Mouse (Mus musculus) forebrain, postnatal 0 days (tissue): ENCODE data around the gene Olfr1448. TPM values are rescaled to one million over a fixed set of nuclear protein-coding genes. Genes with fewer than 3 reads are reported as not detected.
"Not testable (repeated sequence)": the region's sequence is repeated elsewhere in the genome, so short reads cannot be mapped to it uniquely, and the experiment has no call there.

Experiments
- ATAC-seq: fragments of 200-750 bp; cut with Nextera tagmentation; 2 replicates; pipeline ENCODE4 v1.8.0; 2017; ENCODE audit warnings: mild to moderate bottlenecking, moderate library complexity
- DNase-seq: peaks from one replicate; pipeline ENCODE4 v3.0.0-alpha.2; 2015
- H3K27ac ChIP-seq: fragments of 300-500 bp; sonication (generic); 2 replicates; pipeline ENCODE4 v1.5.1; 2014; ENCODE audit warnings: low read depth, mild to moderate bottlenecking, antibody characterized with exemption, low read length, moderate library complexity, mixed read lengths
- H3K27me3 ChIP-seq: fragments of 300-500 bp; sonication (generic); 2 replicates; pipeline ENCODE4 v1.6.1; 2014; ENCODE audit warnings: mild to moderate bottlenecking, low read length, mixed read lengths; ENCODE audit not compliant: insufficient read depth
- H3K36me3 ChIP-seq: fragments of 300-500 bp; sonication (generic); 2 replicates; pipeline ENCODE4 v1.6.1; 2014; ENCODE audit warnings: mild to moderate bottlenecking, moderate library complexity; ENCODE audit not compliant: insufficient read depth
- H3K4me1 ChIP-seq: fragments of 300-500 bp; sonication (generic); 2 replicates; pipeline ENCODE4 v1.6.1; 2014; ENCODE audit warnings: antibody characterized with exemption; ENCODE audit not compliant: insufficient read depth
- H3K4me2 ChIP-seq: fragments of 300-500 bp; sonication (generic); 2 replicates; pipeline ENCODE4 v1.6.1; 2014; ENCODE audit warnings: low read depth, mild to moderate bottlenecking, moderate library complexity
- H3K4me3 ChIP-seq: fragments of 300-500 bp; sonication (generic); 2 replicates; pipeline ENCODE4 v1.5.1; 2014; ENCODE audit warnings: low read depth, low read length, mixed read lengths
- H3K9ac ChIP-seq: fragments of 300-500 bp; sonication (generic); 2 replicates; pipeline ENCODE4 v1.6.1; 2014; ENCODE audit warnings: mild to moderate bottlenecking
- H3K9me3 ChIP-seq: fragments of 300-500 bp; sonication (generic); 2 replicates; pipeline ENCODE4 v1.6.1; 2016; ENCODE audit warnings: low read length
- CTCF ChIP-seq: sonication (generic); IDR thresholded peaks from 2 replicates; pipeline ENCODE4 v1.5.1; 2016; ENCODE audit warnings: antibody characterized with exemption, control low read depth, low read depth
- WGBS: fragments of 180-500 bp; shearing (Covaris S2); extraction: QIAGEN DNeasy Blood & Tissue Kit; methylation state at CpG from one replicate; pipeline ENCODE4 v1.1.7; 2014; 5-methylcytosine and 5-hydroxymethylcytosine counted together
- polyA plus RNA-seq: library from polyadenylated mRNA; unstranded; fragments of >200 nt; fragmentation: Nextera tagmentation; extraction: Ambion mirVana; gene quantifications from 2 replicates; pipeline ENCODE4 v1.2.1, GENCODE M21; 2015
- total RNA-seq: library from RNA; depleted of rRNA; stranded (reverse); fragments of >200 nt; gene quantifications from 2 replicates; pipeline ENCODE4 v1.2.3, GENCODE M21; 2014; rRNA removed

Olfr1448 gene
- total RNA-seq (not detected in 2 replicates), polyA plus RNA-seq (not detected in 2 replicates)

DNA sequence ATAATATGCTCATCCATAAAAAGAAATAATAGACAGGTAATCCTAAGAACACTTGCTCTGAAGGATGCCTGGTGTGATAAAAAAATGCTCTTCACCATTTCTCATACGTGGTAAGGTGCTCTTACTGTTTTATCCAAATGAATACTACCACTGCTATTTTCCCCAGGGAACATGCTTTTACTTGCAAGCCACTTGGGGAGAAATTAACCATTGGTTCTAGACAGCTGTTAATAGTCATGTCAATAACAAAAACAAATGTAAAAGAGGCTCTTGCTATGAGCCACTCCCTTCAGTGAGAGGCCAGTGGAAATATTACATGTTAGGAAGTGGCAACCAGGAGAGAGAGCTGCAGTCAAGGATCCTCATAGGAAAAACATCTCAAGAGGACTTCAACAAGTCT is at the start of gene Olfr1448:
TSS of gene Olfr1448 (minus strand) at position 101 of the 400 bp plus-strand sequence.
- Histone ChIP-seq H3K9ac (no peak within 1 kb of the TSS), H3K27me3 (no peaks in the 10 kb centered on the region), H3K4me2 (no peak within 1 kb of the TSS), H3K4me1 (no peaks in the 10 kb centered on the region), H3K27ac (no peak within 1 kb of the TSS), H3K4me3 (no peak within 1 kb of the TSS), H3K36me3 (no peaks in the 10 kb centered on the region), H3K9me3 (no peaks in the 10 kb centered on the region)
- ATAC-seq (no peak), DNase-seq (no peak)
- WGBS: 70% methylated on average over 1 of the region's 1 CpGs
- no peak for TF ChIP-seq CTCF

DNA sequence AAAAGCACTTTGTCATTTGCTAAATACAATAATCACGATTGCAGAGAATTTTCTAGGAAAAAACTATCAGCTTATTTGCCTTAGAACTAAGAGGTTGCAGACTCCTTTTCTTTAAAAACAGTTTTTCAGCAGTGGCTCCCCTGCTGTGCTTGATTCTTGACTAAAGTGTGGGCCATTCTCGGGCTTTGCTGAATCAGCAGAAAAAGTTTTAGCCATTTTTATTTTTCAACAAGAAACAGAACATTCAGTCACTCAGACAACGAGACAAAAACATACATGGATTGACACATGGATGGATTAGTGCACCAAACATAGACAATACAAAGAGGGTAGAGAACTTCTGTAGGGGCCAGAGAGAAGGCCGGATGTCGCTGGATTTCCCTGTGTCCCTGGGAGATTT is 45.9 kb upstream of the Olfr1448 start:
- H3K4me1 ChIP-seq, H3K27ac ChIP-seq, H3K4me2 ChIP-seq, H3K9me3 ChIP-seq, H3K36me3 ChIP-seq, H3K4me3 ChIP-seq, DNase-seq, H3K27me3 ChIP-seq, H3K9ac ChIP-seq, ATAC-seq: not testable (repeated sequence)
- WGBS: 85% methylated on average over 5 of the region's 5 CpGs

DNA sequence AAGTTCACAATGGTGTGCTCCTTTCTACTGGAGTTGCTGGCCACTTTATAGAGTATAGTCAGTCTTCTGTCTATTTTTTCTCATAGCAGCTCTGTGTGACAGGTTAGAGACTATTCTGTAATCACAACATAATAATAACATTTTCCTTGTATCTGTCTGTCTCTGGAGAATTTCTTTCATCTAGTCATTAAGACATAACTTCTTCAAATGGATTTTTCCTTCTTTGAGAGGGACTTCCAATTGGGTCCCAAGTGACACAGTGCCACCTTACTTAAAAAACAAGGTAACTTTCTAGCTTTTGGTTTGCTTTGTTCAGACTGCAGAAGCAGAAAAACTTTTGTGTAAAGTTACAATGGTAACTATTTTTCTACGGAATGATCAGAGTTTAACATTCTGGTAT is 25.7 kb upstream of the Olfr1448 start, which contains the start of gene Olfr1450:
TSS of gene Olfr1450 (plus strand) at position 301 of the 400 bp plus-strand sequence.
- peaks cover 5% of the 10 kb centered on the region; the same call in 1 of the 2 replicates for H3K9me3 ChIP-seq
- H3K4me3 ChIP-seq: no peak within 1 kb of the TSS
- H3K9ac ChIP-seq: no peak within 1 kb of the TSS
- no peak within 1 kb of the TSS for H3K27ac ChIP-seq
- no peak for ATAC-seq
- no peaks in the 10 kb centered on the region for H3K27me3 ChIP-seq
- no peak within 1 kb of the TSS for H3K4me2 ChIP-seq
- no peak for TF ChIP-seq CTCF
- H3K36me3 ChIP-seq: no peaks in the 10 kb centered on the region
- DNase-seq: no peak
- whole genome bisulfite sequencing: 97% methylated on average over 1 of the region's 1 CpGs
- no peaks in the 10 kb centered on the region for H3K4me1 ChIP-seq

DNA sequence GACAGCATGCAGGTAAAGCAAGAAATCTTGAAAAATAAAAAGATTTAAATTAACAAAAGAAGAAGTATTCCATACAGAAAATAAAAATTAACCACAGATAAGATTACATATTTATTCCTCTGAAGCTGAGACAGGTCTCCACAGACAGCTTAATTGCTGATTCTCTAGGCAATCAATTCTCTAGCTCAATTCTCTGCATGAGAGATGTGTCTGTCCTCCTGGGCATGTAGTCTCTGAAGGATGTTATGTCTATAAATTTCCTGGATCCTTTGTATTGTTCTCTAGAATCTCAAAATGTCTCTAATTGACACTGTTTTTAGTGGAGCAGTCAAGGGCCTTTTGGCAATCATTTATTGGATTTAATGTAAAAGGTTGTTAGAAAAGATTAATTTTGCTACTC is 6.3 kb upstream of the Olfr1448 start, which contains the start of gene Olfr1449:
TSS of gene Olfr1449 (plus strand) at position 301 of the 400 bp plus-strand sequence.
- H3K4me1 ChIP-seq: no peaks in the 10 kb centered on the region
- H3K27me3 ChIP-seq: no peaks in the 10 kb centered on the region
- no peak within 1 kb of the TSS for H3K4me3 ChIP-seq
- H3K4me2 ChIP-seq: no peak within 1 kb of the TSS
- H3K9me3 ChIP-seq: no peaks in the 10 kb centered on the region
- no peak for TF ChIP-seq CTCF
- H3K9ac ChIP-seq: no peak within 1 kb of the TSS
- H3K36me3 ChIP-seq: no peaks in the 10 kb centered on the region
- H3K27ac ChIP-seq: no peak within 1 kb of the TSS
- DNase-seq: no peak
- ATAC-seq: no peak

DNA sequence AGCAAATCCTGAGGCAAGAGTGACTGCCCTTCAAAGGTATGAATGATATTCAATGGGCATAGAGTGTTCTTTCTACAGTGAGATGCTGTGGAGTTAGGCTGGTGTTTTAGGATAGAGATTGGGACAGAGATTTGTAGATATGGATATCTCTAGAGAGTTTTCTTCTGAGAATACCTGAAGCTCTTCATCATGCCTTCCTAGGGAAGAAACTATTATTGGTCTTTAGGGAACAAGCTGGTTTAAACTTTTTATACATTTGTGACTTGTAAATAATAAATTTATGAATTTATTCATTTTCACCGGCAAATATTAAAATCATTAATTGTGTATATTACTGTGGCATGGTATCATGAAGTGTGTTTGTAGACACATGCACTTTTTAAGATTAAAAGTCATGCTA is 20.6 kb downstream of the Olfr1448 start, which contains the start of gene Olfr1447:
TSS of gene Olfr1447 (minus strand) at position 101 of the 400 bp plus-strand sequence.
- no peak for DNase-seq
- Histone ChIP-seq H3K27ac (no peak within 1 kb of the TSS), H3K4me1 (no peaks in the 10 kb centered on the region), H3K27me3 (no peaks in the 10 kb centered on the region), H3K4me2 (no peak within 1 kb of the TSS), H3K4me3 (no peak within 1 kb of the TSS), H3K36me3 (no peaks in the 10 kb centered on the region), H3K9ac (no peak within 1 kb of the TSS), H3K9me3 (no peaks in the 10 kb centered on the region)
- ATAC-seq: no peak
- no peak for TF ChIP-seq CTCF
- WGBS: 95% methylated on average over 1 of the region's 1 CpGs

DNA sequence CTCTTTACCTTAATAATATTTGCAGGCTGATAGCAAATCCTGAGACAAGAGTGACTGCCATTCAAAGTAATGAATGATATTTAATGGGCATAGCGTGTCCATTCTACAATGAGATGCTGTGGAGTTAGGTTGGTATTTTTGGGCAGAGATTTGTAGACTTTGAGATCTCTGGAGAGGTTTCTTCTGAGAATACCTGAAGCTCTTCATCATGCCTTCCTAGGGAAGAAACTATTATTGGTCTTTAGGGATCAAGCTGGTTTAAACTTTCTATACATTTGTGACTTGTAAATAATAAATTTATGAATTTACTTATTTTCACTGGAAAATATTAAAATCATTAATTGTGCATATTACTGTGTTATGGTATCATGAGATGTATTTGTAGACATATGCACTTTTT is 30.8 kb downstream of the Olfr1448 start, which contains the start of gene Olfr1446:
TSS of gene Olfr1446 (minus strand) at position 101 of the 400 bp plus-strand sequence.
- Histone ChIP-seq H3K36me3 (no peaks in the 10 kb centered on the region), H3K9me3 (no peaks in the 10 kb centered on the region), H3K9ac (no peak within 1 kb of the TSS), H3K4me1 (no peaks in the 10 kb centered on the region), H3K27ac (no peak within 1 kb of the TSS), H3K4me3 (no peak within 1 kb of the TSS), H3K4me2 (no peak within 1 kb of the TSS), H3K27me3 (no peaks in the 10 kb centered on the region)
- ATAC-seq (no peak), DNase-seq (no peak)
- WGBS: 85% methylated on average over 1 of the region's 1 CpGs
- no peak for TF ChIP-seq CTCF

DNA sequence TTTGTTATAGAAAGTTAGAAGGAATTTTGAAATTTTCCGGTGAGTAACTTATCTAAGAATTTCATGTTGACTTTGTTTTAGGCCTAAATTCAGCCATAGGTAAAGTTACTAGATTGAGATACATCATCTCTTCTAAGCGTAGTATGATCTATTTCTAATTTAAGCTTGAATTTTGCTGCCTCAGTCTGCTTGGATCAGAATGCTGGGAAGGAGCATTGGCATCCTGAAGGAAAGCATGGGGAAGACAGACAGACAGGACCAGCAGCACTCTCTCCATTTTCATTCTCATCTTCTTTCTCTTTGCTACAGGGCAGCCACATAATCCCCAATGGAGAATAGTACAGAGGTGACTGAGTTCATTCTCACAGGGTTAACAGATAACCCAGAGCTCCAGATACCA is 40.7 kb downstream of the Olfr1448 start, which contains the start of gene Olfr1445:
TSS of gene Olfr1445 (plus strand) at position 301 of the 400 bp plus-strand sequence.
- no peak within 1 kb of the TSS for H3K4me2 ChIP-seq
- H3K4me1 ChIP-seq: no peaks in the 10 kb centered on the region
- 90% methylated on average over 2 of the region's 2 CpGs for WGBS
- ATAC-seq (no peak), DNase-seq (no peak)
- H3K27ac ChIP-seq: no peak within 1 kb of the TSS
- no peak for TF ChIP-seq CTCF
- no peaks in the 10 kb centered on the region for H3K27me3 ChIP-seq
- H3K4me3 ChIP-seq: no peak within 1 kb of the TSS
- H3K9ac ChIP-seq: no peak within 1 kb of the TSS
- H3K9me3 ChIP-seq: no peaks in the 10 kb centered on the region
- H3K36me3 ChIP-seq: no peaks in the 10 kb centered on the region

Other genes with a start within 250 kb of the Olfr1448 start
- gene Olfr1443, start 246.3 kb downstream of the Olfr1448 start, total RNA-seq: not detected in 2 replicates
- not detected in 2 replicates for gene Olfr1443, start 246.3 kb downstream of the Olfr1448 start, polyA plus RNA-seq
- not detected in 2 replicates for gene Keg1, start 228.6 kb downstream of the Olfr1448 start, total RNA-seq
- gene Keg1, start 228.6 kb downstream of the Olfr1448 start, polyA plus RNA-seq: not detected in 2 replicates
- gene Cntf, start 158.8 kb downstream of the Olfr1448 start, total RNA-seq: 1.3 TPM in 2 replicates
- gene Cntf, start 158.8 kb downstream of the Olfr1448 start, polyA plus RNA-seq: 0.96 and 1.1 TPM in 2 replicates
- gene Zfp91, start 128.3 kb downstream of the Olfr1448 start, total RNA-seq: 52.9 and 61.1 TPM in 2 replicates
- 10.0 and 11.6 TPM in 2 replicates for gene Zfp91, start 128.3 kb downstream of the Olfr1448 start, polyA plus RNA-seq
- 1.8 and 2.2 TPM in 2 replicates for gene Lpxn, start 128.2 kb downstream of the Olfr1448 start, total RNA-seq
- gene Lpxn, start 128.2 kb downstream of the Olfr1448 start, polyA plus RNA-seq: 0.59 and 1.3 TPM in 2 replicates
- not detected in 2 replicates for gene Gm5244, start 77.7 kb downstream of the Olfr1448 start, total RNA-seq
- gene Gm5244, start 77.7 kb downstream of the Olfr1448 start, polyA plus RNA-seq: not detected in 2 replicates
- gene Olfr1444, start 67.1 kb downstream of the Olfr1448 start, total RNA-seq: not detected in 2 replicates
- gene Olfr1444, start 67.1 kb downstream of the Olfr1448 start, polyA plus RNA-seq: not detected in 2 replicates
- gene Olfr1445, start 40.6 kb downstream of the Olfr1448 start, total RNA-seq: not detected in 2 replicates
- gene Olfr1445, start 40.6 kb downstream of the Olfr1448 start, polyA plus RNA-seq: not detected in 2 replicates
- not detected in 2 replicates for gene Olfr1446, start 30.9 kb downstream of the Olfr1448 start, total RNA-seq
- not detected in 2 replicates for gene Olfr1446, start 30.9 kb downstream of the Olfr1448 start, polyA plus RNA-seq
- not detected in 2 replicates for gene Olfr1447, start 20.7 kb downstream of the Olfr1448 start, total RNA-seq
- gene Olfr1447, start 20.7 kb downstream of the Olfr1448 start, polyA plus RNA-seq: not detected in 2 replicates
- not detected in 2 replicates for gene Olfr1449, start 6.4 kb upstream of the Olfr1448 start, total RNA-seq
- gene Olfr1449, start 6.4 kb upstream of the Olfr1448 start, polyA plus RNA-seq: not detected in 2 replicates
- not detected in 2 replicates for gene Olfr1450, start 25.8 kb upstream of the Olfr1448 start, total RNA-seq
- gene Olfr1450, start 25.8 kb upstream of the Olfr1448 start, polyA plus RNA-seq: not detected in 2 replicates
- not detected in 2 replicates for gene Olfr1451, start 70.6 kb upstream of the Olfr1448 start, total RNA-seq
- gene Olfr1451, start 70.6 kb upstream of the Olfr1448 start, polyA plus RNA-seq: not detected in 2 replicates
- gene Olfr1453, start 103.9 kb upstream of the Olfr1448 start, total RNA-seq: not detected in 2 replicates
- not detected in 2 replicates for gene Olfr1453, start 103.9 kb upstream of the Olfr1448 start, polyA plus RNA-seq
- gene Olfr1454, start 136.2 kb upstream of the Olfr1448 start, total RNA-seq: not detected in 2 replicates
- gene Olfr1454, start 136.2 kb upstream of the Olfr1448 start, polyA plus RNA-seq: not detected in 2 replicates
- gene Olfr1457, start 173.5 kb upstream of the Olfr1448 start, total RNA-seq: not detected in 2 replicates
- gene Olfr1457, start 173.5 kb upstream of the Olfr1448 start, polyA plus RNA-seq: not detected in 2 replicates
- not detected in 2 replicates for gene Olfr1458, start 182.4 kb upstream of the Olfr1448 start, total RNA-seq
- gene Olfr1458, start 182.4 kb upstream of the Olfr1448 start, polyA plus RNA-seq: not detected in 2 replicates
- not detected in 2 replicates for gene Olfr1459, start 225.1 kb upstream of the Olfr1448 start, total RNA-seq
- gene Olfr1459, start 225.1 kb upstream of the Olfr1448 start, polyA plus RNA-seq: not detected in 2 replicates
- not detected in 2 replicates for gene Olfr1461, start 238.6 kb upstream of the Olfr1448 start, total RNA-seq
- gene Olfr1461, start 238.6 kb upstream of the Olfr1448 start, polyA plus RNA-seq: not detected in 2 replicates